Mouse (Mus musculus) heart, postnatal 36 days (tissue): ENCODE measurements around the gene Atf7ip. TPM values are rescaled to one million over a fixed set of nuclear protein-coding genes. Genes with fewer than 3 reads are reported as not detected.

Experiments used
- DNase-seq, 2 experiments: peaks; one replicate each; pipeline ENCODE4 v3.0.0; 2021 to 2022
- intact Hi-C: fragments of 180-260 bp; cut with DNase I; formaldehyde crosslinking; loops from one replicate; pipeline ENCODE4 v1.15.1; 2025
- total RNA-seq, 2 experiments: library from RNA; stranded (reverse); gene quantifications; 2 replicates each; pipeline ENCODE4 v1.2.3; 2021

Atf7ip gene
- total RNA-seq, 2 experiments from 2014 or later, result 78.1 to 88.5 TPM

DNA sequence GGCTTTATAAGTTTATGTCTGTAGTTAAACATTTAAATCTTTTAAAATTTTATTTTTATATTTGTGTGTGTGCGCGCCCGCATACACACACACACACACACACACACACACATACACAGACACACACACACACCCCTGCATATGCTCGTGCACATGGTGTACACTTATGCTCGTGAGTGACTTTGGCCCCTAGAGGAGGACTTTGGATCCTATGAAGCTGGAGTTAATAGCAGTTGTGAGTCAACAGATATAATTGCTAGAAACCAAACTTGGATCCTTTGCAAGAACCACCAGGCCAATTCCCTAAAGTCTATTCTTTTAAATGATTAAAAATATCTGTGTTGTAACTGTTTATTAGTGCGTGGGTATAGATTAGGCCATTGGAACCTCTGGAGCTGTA is 42.8 kb downstream of the Atf7ip start:
- DNase-seq, result no peak
- intact Hi-C loops, result loop anchor here (2.0 kb wide), 1 partner anchor 16 kb away; no protein-coding TSS in a partner anchor

DNA sequence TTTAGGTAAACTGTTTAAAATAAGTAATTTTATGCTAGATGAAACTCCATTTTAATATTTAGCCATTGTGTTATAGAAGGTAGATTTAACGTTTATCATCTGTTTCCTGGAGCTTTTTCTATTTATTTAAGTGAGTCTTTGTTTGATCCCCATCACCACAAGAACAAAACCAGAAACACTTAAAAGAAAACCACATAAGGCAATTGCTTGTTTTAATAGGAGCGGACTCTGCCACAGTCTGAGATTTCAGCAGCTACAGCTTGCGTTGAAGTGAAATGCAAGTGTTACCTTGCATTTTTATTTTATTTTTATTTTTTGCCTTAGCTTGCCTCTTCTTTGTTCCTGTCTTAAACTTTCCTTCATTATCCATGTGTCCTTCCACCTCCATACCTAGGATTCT is 43.6 kb downstream of the Atf7ip start:
- intact Hi-C loops, result loop anchor here (2.0 kb wide), 1 partner anchor 17 kb away; no protein-coding TSS in a partner anchor
- DNase-seq, result no peak

DNA sequence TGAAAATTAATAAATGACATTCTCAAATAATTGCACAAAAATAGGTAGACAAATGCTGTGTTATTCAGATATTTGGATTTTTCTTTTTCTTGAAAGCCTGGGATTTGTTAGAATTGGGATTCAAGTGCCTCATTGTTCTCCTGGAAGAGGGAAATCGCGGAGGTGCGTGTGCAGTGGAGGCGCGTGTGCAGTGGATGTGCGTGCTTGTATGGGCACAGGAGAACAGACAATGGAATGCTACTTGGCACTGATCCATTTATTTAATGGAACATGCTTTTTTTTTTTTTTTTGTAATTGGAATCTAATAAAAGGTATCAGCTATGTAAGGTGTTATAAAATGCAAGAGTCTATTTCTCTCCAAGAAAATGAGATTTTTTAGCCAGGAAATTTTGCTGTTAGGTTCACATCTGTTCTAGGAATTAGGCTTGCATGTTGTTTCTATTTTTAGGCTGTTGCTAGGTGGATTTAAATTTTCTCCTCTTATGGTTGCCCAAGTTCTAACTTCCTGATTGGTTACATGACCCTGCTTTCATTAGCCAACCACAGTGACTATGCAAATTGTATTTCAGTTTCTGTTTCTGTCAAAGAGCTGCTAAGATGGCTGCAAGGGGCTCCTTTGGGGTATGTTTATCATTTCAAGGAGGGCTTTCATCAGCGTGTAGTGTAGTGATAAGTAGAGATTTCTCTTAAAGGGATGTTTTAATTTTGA is 44.8 kb downstream of the Atf7ip start:
- DNase-seq, result no peak

DNA sequence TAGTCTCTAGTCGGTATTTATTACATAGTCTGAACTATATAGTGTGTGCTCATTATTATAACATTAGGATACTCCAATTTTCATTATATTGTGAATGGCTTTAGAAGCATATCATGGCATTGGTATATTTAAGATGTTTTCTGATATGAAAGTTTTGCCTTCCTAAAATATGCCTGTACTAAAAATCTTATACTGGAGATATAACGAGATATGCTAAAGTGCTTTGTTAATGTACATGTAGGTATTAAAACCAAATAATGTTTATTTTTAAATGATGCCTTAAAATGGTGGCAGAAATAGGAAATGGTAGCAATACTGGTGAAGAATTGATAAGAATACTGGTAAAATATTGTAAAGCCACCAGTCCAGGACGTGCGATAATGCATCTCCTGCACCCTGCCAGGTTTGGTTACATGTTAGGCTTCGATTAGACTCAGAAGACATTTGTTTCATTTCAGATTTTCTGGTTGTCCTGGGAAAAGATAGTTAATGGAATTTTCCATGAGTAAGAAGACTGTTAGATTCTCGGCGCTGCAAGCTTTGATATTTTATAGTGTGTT is 45.7 kb downstream of the Atf7ip start:
- intact Hi-C loops, result no loop called here
- DNase-seq, result no peak

More for the DNA sequence above, 44.8 kb downstream of the Atf7ip start:
- intact Hi-C loops, result no loop called here

DNA sequence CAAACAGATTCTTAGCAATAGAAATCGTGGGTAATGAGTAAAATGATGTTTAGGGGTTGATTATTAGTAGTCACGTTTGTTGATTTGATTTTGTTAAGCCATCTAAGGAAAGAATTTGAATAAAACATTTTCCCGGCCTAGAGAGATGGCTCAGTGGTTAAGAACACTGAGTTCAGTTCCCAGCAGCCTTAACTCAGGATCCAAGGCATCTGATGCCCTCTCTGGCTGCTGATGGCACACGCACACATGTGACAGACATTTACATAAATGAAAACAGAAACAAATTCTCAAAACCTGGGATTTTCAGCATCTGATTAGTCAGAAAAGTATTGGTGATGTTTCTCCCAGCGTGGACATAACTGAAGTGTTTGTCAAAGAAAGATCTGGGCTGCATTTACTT is 47.2 kb downstream of the Atf7ip start:
- DNase-seq, result no peak
- intact Hi-C loops, result no loop called here

DNA sequence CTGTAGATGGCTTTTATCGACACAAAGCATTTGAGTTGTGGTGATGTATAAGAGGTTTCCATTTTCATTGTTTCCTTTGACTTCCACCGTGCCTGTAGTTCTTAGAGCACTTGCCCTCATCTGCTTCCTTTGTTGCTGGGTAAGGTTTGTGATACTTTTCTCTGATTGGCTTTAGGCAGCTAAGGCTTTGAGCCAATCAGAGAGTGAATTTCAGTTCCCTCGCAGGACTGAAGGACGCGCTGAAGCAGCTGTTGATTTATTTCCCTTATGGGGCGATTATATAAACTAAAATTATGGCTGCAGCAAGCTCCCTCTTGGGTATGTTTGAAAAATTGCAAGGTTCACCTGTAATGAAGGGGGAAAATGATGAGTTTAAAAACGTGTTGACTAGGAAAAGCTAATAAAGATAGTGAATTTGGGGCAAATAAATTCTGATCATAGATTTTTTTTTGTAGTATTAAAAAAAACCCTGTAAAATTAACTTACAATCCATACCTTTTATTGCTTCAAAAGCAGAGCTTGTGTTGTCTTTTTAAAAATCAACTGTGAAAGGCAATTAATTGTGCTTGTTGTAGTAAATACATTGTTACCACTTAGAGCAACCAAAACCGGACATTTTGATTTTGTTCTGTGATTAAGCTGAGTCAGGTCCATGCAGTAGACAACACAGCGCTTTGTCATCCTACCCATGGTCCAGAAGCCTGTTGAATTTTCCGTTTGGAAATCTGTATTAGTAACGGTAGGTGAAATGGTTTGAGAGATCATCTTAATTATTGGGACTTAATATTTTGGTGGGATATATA is 48.0 kb downstream of the Atf7ip start:
- no peak for DNase-seq
- intact Hi-C loops, result loop anchor here (2.0 kb wide), 1 partner anchor 35 kb away; no protein-coding TSS in a partner anchor

DNA sequence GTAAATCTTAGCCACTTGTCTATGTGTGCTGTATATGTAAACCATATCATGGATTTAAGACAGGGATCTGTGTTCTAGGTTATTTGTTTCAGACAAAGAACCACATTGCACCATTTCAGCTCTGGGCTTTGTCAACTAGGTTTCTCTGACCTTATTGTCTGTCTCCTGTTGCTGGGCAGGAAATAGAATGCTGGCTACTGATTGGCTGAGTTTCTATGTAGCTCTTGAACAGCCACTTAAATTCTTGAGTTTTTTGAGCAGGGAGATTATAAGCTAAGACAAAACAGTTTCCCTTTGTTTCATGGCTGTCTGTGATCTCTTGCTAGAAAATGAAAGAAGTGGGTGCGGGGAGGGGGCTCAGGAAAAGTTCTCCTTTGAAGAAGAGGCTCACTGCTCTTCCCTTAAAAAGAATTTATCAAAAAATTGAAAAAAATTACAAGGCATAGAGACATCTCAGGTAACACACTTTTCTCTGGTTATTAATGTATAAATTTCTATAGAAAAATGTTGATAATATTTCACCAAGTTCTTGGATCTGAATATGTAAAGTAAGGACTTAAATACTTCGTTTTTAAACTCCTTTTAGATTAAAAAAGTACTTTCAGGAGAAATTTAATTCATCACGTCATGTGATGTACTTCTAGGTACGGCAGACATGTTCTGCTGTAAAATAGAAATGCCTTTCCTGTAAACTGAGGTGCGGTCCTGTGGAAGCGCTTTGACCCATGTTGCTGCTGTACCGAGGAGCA is 49.0 kb downstream of the Atf7ip start:
- intact Hi-C loops, result loop anchor here (1.0 to 2.0 kb wide), 2 partner anchors 36 to 89 kb away; no protein-coding TSS in a partner anchor
- DNase-seq, result no peak

DNA sequence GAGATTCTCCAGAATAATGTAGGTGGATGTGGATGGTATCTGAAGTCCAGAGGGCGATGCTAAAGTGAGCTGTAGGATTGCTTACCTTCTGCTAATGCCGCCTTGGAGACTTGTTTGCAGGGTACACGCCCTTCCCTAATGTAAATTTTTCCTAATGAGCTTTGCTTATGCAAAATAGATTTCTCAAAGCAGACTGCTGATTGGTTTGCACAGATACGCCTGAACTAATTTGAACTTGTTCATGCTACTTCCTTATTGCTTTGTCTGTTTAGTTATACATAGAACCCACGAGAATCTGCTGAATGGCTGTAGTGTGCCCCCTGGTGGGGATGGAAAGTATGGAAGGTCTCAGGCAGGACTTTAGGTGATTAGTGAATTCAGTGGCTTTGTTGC is 49.6 kb downstream of the Atf7ip start:
- intact Hi-C loops, result loop anchor here (1.0 to 2.0 kb wide), 2 partner anchors 37 to 89 kb away; no protein-coding TSS in a partner anchor
- peak; percentile 66 to 81 for DNase-seq

DNA sequence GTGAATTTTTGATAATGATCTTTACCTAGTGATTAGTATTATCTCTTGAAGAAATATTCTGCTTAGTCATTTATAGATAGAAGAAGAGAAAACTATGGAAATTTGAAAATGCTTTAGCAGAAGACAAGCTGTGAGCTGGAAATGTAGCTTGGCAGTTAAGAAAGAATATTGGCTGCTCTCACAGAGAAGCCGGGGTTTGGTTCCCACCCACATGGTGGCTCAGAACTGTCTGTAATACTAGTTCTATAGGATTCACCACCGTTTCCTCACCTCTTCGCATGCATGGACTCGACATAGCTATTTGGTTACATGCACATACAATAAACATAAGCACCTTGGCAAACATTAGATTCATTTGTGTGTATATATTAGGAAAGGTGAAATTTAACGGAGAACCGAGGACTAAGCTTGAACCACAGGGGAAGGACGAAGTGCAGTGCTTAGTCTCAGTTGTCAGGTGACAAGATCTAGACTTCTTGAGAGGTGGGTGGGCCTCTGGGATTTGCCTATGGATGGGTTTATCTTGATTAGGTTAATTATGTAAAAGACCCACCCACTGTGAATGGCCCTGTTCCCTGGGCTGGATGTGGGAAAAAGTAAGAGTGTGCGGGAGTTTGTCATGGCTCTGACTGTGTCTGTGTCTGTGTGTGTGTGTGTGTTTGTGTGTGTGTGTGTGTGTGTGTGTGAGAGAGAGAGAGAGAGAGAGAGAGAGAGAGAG is 52.5 kb downstream of the Atf7ip start:
- DNase-seq, result no peak
- intact Hi-C loops, result no loop called here

DNA sequence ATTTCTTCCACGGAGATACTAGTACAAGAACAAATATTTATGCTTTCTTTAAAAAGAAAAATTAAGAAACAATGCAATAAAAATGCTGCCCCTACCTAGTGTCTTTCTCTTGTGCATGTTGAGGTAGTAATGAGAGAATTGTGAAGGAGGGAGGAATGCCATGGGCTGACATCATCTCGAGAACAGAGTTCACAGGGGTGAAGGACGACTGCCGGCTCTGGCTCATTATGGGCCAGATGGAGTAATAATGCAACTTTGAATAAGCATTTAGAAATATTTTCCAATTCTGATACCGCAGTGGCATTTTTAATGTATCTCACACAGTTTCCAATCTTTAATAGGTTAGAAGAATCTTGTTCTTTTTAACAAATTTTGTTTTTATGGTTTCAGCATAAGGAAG is 60.0 kb downstream of the Atf7ip start:
- DNase-seq, result no peak
- intact Hi-C loops, result no loop called here

DNA sequence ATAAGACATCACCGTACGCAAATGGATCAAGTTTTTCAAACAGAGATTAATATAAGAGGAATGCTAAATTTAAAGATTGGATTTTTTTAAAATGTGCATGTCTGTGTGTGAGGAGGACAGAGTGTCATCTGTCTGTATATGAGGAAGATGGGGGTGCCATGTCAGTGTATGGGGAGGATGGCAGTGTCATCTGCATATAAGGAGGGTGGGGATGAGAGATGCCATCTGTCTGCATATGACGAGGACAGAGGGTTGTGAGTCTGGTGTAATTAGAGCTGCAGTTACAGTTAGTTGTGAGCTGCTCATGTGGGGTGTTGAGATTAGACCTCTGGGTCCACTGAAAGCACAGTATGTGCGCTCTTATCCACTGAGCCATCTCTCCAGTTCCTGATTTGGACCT is 84.8 kb downstream of the Atf7ip start:
- DNase-seq, result no peak
- intact Hi-C loops, result no loop called here

DNA sequence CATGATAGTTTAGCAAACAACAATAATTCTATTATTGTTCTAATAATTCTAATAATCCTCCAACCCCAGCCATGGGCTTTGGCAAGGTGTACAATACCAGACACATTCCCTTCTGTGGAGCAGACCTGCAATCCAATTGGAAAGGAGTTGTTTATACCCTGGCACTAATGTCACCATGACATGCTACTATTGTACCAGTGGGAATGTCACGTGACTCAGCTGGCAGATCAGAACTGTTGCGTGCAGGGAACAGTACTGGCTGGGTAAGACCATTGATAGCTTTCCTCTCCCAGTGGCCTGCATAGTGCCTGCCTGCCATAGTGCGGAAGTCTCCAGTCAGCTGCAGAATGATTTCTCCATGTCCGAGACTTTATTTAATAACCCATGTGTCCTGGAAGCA is 88.6 kb downstream of the Atf7ip start:
- intact Hi-C loops, result no loop called here
- DNase-seq, result no peak

DNA sequence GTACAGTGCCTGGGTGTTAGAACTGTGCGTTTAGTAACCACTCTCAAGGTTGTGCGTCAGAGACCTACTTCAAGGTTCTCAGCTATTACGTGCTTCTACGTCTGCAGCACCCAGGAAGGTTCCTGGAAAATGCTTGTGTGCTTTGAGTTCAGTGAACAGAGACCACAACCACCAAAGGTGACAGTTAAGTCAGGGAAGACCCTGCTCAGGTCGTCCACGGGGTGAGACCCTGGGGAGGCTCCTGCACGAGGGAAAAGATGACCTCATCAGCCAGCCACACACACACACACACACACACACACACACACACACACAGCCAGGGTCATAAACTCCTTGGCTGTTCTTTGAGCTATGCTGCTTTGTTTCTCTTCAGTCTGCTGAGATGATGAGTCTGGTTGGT is 96.6 kb downstream of the Atf7ip start:
- intact Hi-C loops, result no loop called here
- DNase-seq, result no peak

DNA sequence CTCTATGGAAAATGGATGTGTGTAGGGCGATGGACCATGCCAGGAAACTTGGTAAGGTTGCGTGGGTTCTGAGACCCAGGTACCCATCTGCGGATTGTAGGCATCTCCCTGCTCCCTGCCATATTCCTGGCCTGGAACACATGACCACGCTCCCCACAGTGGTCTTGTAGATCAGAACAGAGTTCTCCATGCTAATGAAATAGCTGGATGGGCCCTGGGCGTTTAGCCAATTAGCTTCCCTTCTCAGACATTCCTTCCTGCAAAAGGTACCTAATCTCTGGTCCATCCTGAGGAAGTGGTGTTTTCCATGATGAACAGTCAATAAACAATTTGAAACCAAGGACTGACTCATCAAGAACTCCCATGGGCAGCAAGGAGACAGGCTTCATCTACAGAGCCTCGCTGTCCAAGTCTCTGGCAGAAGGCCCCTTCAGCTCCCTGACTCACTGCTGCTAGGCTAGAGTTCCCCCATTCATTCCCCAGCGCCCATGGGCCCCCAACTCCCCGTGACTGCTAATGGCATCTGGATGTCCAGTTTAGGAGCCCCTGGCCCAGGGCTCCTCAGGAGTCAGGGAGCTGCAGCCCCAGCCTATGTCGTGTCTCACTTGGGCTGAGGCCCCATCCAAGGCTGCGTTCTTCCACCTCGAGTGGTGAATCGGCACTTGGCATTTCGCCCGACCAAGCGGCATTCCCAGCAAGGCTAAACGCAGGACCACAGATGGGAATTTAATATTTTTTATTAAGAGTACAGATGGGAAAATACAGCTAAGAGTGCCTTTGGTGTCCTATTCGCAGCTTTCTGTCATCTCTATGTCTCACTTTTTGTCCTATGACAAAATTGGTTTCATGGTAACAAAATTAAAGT is 105.6 kb downstream of the Atf7ip start:
- intact Hi-C loops, result no loop called here
- DNase-seq, result no peak

DNA sequence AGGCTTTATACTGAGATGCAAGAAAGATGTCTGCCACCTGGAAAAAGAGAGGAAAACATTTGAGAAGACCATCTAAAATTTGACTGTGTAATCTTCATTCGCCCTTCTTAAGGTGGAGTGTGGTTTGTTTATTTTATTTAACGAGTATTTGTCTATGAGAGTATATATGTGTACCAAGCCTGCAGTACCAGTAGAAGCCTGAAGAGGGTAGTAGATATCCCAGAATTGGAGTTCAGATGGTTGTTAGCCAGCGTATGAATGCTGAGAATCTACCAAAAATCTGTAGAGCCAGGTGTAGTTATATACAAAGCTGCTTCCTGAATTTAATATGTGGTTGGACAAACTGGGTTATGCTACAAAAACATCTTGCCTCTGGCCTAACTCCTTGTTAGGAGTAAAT is 106.3 kb downstream of the Atf7ip start:
- intact Hi-C loops, result no loop called here
- no peak for DNase-seq

DNA sequence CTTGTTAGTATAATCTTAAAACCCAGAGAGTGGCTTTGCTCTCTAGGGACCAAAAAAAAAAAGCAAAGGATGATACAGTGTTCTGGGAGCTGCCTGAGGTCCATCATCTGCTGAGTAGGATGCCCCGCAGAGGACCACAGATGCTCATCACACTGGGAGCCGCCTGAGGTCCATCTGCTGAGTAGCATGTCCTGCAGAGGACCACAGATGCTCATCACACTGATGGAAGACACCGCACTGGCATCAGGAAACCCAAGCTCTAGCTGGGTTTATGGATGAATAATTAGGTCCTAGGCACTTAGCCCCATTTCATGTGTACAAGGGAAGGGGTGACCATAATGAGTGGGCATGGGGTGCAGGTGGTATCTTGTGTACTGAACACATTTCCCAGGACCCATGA is 108.2 kb downstream of the Atf7ip start:
- intact Hi-C loops, result no loop called here
- no peak for DNase-seq

DNA sequence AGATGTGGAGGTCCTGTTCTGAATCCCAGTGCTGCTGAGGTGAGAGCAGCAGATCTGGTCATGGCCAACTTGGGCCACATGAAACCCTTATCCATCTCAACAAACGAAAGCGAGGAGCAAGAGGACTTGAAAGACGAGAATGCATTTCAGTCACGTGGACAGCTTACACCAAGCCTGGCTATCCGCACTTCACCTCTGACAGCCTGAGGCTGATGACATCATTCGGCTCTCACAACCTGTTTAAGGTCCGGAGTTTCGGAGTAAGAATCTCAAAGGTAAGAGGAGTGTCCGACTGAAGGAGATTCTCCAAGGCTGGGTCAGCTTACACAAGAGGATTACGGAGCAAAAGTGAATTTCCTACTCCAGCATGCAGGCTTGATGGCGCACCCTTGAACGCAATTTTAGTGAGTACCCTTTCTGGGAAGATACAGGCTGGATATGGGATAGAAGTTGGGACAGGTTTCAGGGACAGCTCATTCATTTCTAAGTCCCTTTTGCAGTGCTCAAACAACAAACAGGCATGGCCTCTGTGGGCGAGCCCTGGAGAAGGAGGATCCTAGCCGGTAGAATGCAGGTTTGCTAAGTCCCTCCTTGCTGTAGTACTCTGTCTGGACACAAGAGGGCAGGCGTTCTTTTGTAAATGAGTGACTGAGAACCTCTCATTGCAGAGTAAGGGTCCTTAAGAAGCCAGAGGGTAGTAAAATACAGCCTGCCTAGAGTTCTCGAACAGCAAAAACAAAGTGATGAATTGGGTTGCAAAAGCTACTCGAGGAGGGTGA is 114.6 kb downstream of the Atf7ip start:
- peak; percentile 76 to 86 for DNase-seq
- intact Hi-C loops, result loop anchor here (1.0 to 10.0 kb wide), 4 partner anchors 102 to 364 kb away; no protein-coding TSS in a partner anchor

DNA sequence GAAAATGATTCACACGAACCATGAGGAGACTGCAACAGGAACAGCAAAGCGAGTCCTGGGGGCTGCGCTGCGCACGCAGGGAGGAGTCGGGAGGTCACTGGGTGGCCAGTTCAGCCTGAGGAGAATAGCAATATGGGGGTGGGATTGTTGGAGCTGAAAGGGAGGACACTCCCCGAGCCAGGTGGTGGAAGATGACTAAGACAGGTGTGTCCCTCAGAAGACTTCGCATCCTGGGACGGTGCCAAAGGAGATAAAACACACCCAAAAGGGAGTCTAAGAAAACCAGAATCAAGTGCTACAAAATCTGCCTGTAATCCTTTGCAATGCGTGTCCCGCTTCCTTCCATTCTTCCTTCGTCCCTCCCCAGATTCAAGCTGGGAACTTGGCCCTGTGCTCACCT is 119.5 kb downstream of the Atf7ip start:
- intact Hi-C loops, result loop anchor here (10.0 kb wide), 1 partner anchor 359 kb away; no protein-coding TSS in a partner anchor
- no peak for DNase-seq
